8 mouse cellular contexts compared by ENCODE assay signal in genomic region chr8:126660658-126661316, GRCm38 (mm10).
DNase-seq lines count a peak whose midpoint lies in the region; ATAC-seq lines count a peak whose summit lies in the region.

No protein-coding gene starts in this region.

- no peaks in the 10 kb centered on the region for H3K27me3 ChIP-seq in erythroblast, embryonic 14.5 days (ENCODE audit: control insufficient read depth)
- H3K27me3 ChIP-seq in kidney, embryonic 15.5 days, result no peaks in the 10 kb centered on the region
- peaks cover 5% of the 10 kb centered on the region; the same call in 1 of the 2 replicates for H3K27me3 ChIP-seq in midbrain, embryonic 12.5 days

- H3K36me3 ChIP-seq in erythroblast, embryonic 14.5 days (ENCODE audit: control insufficient read depth), result no peaks in the 10 kb centered on the region
- no peaks in the 10 kb centered on the region for H3K36me3 ChIP-seq in kidney, embryonic 15.5 days
- H3K36me3 ChIP-seq in midbrain, embryonic 12.5 days, result no peaks in the 10 kb centered on the region

- peaks cover 16% of the 10 kb centered on the region for H3K4me1 ChIP-seq in erythroblast, embryonic 14.5 days (ENCODE audit: control insufficient read depth)
- H3K4me1 ChIP-seq in kidney, embryonic 15.5 days, result peaks cover 83% of the 10 kb centered on the region
- H3K4me1 ChIP-seq in midbrain, embryonic 12.5 days, result peaks cover 66% of the 10 kb centered on the region

- peak overlapping the region; percentile 50 for H3K4me2 ChIP-seq in kidney, embryonic 15.5 days
- peak overlapping the region; percentile 28 for H3K4me2 ChIP-seq in midbrain, embryonic 12.5 days (replicated peaks)

- peak overlapping the region; percentile 10 for H3K4me3 ChIP-seq in erythroblast, embryonic 14.5 days (replicated peaks)
- H3K4me3 ChIP-seq in kidney, embryonic 15.5 days (replicated peaks), result peak overlapping the region; percentile 11
- no peak overlapping the region for H3K4me3 ChIP-seq in midbrain, embryonic 12.5 days

- no peaks in the 10 kb centered on the region for H3K9me3 ChIP-seq in erythroblast, embryonic 14.5 days (ENCODE audit: control insufficient read depth, low read length)
- no peaks in the 10 kb centered on the region for H3K9me3 ChIP-seq in kidney, embryonic 15.5 days (replicated peaks)
- no peaks in the 10 kb centered on the region for H3K9me3 ChIP-seq in midbrain, embryonic 12.5 days

- H3K9ac ChIP-seq in kidney, embryonic 15.5 days, result peak overlapping the region; percentile 33; the same call in 1 of the 2 replicates
- H3K9ac ChIP-seq in midbrain, embryonic 12.5 days (replicated peaks), result no peak overlapping the region; the same call in none of the 2 replicates

- 0 out of 2 replicates have a peak, but pooled peaks have one; percentile 34 for ATAC-seq in kidney, embryonic 15.5 days (replicated peaks; ENCODE audit: low FRiP score)
- no peak; the same call in 1 of the 2 replicates for ATAC-seq in midbrain, embryonic 12.5 days (ENCODE audit: low FRiP score, low read depth)
- no peak for ATAC-seq in monocyte, adult 5-6 weeks (replicated peaks; ENCODE audit: insufficient number of reproducible peaks, low FRiP score, low TSS enrichment, poor library complexity, severe bottlenecking)

- WGBS in kidney, embryonic 15.5 days, result 10% methylated on average over 10 of the region's 12 CpGs
- WGBS in midbrain, embryonic 12.5 days, result 34% methylated on average over 12 of the region's 12 CpGs

- H3K27ac ChIP-seq in kidney, embryonic 15.5 days, result peak overlapping the region; percentile 98
- H3K27ac ChIP-seq in midbrain, embryonic 12.5 days (replicated peaks), result peak overlapping the region; percentile 81

- DNase-seq in ovary, postnatal 36 days (ENCODE audit: low spot score), result peak; percentile 26
- no peak for DNase-seq in ovary, postnatal 14 days (ENCODE audit: low spot score)
- no peak for DNase-seq in layer of hippocampus, postnatal 10 days (ENCODE audit: low spot score in 2 of 2)
- no peak for DNase-seq in adrenal gland, postnatal 10 days
